Mouse (Mus musculus) lung, postnatal 0 days (tissue): ENCODE measurements around the gene Mif.

Experiments
- CTCF ChIP-seq: IDR thresholded peaks from 2 replicates; pipeline ENCODE4 v1.5.1; 2016; ENCODE audit warnings: antibody characterized with exemption, mild to moderate bottlenecking
- EP300 ChIP-seq: IDR thresholded peaks from 2 replicates; pipeline ENCODE4 v1.6.1; 2016; ENCODE audit warnings: antibody characterized with exemption, mild to moderate bottlenecking, control low read depth

GRCm38 (mm10) chr10:75837248-75837759 lies 22.7 kb downstream of the Mif start, which contains the start of gene Gstt2:
- TF ChIP-seq CTCF, result peak; percentile 62
- no peak for TF ChIP-seq EP300
